Mouse (Mus musculus) stomach, embryonic 15.5 days (tissue): ENCODE data around the gene Sipa1l2. TPM values are rescaled to one million over a fixed set of nuclear protein-coding genes. Genes with fewer than 3 reads are reported as not detected.

Source experiments
- ATAC-seq: fragments of 200-750 bp; cut with Nextera tagmentation; 2 replicates; pipeline ENCODE4 v1.8.0; 2017; ENCODE audit warnings: low read depth, moderate number of reproducible peaks, moderate TSS enrichment; ENCODE audit not compliant: insufficient read depth, low FRiP score
- H3K27ac ChIP-seq: fragments of 300-500 bp; sonication (generic); 2 replicates; pipeline ENCODE4 v1.5.1; 2015; ENCODE audit warnings: mild to moderate bottlenecking, inconsistent platforms
- H3K27me3 ChIP-seq: fragments of 300-500 bp; sonication (generic); replicated peaks from 2 replicates; pipeline ENCODE4 v1.6.1; 2015; ENCODE audit warnings: inconsistent platforms
- H3K36me3 ChIP-seq: fragments of 300-500 bp; sonication (generic); 2 replicates; pipeline ENCODE4 v1.6.1; 2015; ENCODE audit warnings: inconsistent platforms
- H3K4me1 ChIP-seq: fragments of 300-500 bp; sonication (generic); 2 replicates; pipeline ENCODE4 v1.6.1; 2015; ENCODE audit warnings: inconsistent platforms
- H3K4me2 ChIP-seq: fragments of 300-500 bp; sonication (generic); 2 replicates; pipeline ENCODE4 v1.6.1; 2015; ENCODE audit warnings: mild to moderate bottlenecking, inconsistent platforms
- H3K4me3 ChIP-seq: fragments of 300-500 bp; sonication (generic); replicated peaks from 2 replicates; pipeline ENCODE4 v1.5.1; 2015; ENCODE audit warnings: inconsistent platforms
- H3K9ac ChIP-seq: fragments of 300-500 bp; sonication (generic); 2 replicates; pipeline ENCODE4 v1.6.1; 2015; ENCODE audit warnings: inconsistent platforms
- H3K9me3 ChIP-seq: fragments of 300-500 bp; sonication (generic); 2 replicates; pipeline ENCODE4 v1.6.1; 2016; ENCODE audit warnings: inconsistent platforms
- WGBS: fragments of 180-500 bp; shearing (Covaris S2); methylation state at CpG from one replicate; pipeline ENCODE4 v1.1.7; 2015; 5-methylcytosine and 5-hydroxymethylcytosine counted together
- polyA plus RNA-seq: library from polyadenylated mRNA; unstranded; fragments of >200 nt; fragmentation: Nextera tagmentation; extraction: Ambion mirVana; gene quantifications from 2 replicates; pipeline ENCODE4 v1.2.1, GENCODE M21; 2015

Sipa1l2 gene
- polyA plus RNA-seq, 1 experiment from 2014 or later: 8.3 TPM

DNA sequence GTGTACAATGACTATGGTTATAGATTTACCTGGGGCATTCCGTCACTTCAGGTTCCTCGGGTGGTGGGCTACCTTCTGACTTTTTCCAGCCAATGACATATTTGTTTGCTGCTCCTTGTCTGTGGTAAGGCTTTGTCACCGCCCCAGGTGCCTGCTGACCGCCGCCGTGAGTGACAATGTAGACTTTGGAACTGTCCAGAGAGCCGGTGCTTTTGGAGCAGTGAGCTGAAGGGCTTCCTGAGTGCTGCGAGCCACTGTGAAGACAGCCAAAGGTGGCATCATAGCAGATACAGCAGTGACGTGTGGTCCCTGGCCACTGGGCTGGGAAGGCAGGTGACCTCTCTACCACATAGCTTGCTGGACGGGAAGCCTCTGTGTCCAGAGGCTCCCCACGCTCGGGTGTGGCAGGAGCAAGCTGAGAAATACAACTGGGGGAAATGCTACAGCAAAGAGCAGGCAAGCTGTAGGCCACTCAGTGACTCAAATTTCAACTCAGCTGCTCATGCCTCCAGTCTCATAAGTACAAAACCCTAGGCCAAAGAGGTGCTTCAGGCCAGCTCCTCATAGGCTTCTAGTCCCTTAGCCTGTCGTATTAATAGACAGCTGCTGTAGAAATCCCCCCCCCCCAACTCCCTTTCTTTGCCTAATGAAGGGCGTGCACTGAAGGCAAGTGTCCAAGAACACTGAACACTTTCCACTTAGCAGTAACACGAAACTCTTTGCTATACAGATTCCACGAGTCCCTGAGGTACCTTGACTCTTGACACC lies 125.0 kb downstream of the Sipa1l2 start:
- no peaks in the 10 kb centered on the region for H3K36me3 ChIP-seq
- no peak for ATAC-seq
- no peak overlapping the region for H3K9ac ChIP-seq
- no peak overlapping the region for H3K4me3 ChIP-seq
- no peak overlapping the region for H3K27ac ChIP-seq
- WGBS: 78% methylated on average over 16 of the region's 16 CpGs
- H3K4me1 ChIP-seq: 0 out of 2 replicates have a peak, but pooled peaks cover 6% of the 10 kb centered on the region
- no peaks in the 10 kb centered on the region for H3K9me3 ChIP-seq
- no peak overlapping the region for H3K4me2 ChIP-seq
- no peaks in the 10 kb centered on the region for H3K27me3 ChIP-seq

DNA sequence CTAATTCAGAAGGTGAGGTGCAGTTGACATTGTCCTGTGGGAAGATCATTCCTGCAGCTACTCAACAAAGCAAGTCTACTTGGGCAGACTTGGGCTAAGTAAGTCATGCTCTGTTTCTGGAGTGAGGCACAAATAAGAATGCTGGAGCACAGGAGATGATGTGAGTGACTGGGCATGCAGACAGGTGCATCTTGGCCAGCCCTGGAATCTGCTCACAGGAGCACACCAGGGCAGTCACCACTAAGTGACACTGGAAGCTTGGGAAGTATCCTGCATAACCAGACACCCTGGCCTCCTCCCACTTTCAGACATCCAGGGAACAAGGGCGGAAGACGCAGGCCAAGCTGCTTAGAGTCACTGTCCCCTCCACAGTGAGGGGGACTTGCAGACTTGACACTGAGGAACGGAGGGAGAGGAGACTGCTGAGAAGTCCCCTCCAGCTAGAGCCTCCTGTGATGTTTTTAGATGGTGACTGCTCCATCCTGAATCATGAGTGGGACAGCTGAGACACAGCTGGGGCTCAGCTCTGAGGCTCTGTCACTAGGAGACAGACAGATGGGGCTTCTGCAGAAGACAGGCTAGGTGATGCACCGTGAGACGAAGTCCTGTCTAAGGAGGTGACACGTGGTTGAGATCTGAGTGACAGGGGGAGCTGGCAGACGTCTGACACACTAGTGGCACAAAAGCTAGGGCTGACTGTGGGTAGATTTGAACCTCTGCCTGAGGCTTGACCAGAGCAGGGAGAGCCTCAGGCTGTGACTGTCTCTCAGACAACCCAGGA lies 134.1 kb downstream of the Sipa1l2 start:
- Histone ChIP-seq H3K36me3 (no peaks in the 10 kb centered on the region; the same call in 1 of the 2 replicates), H3K4me3 (no peak overlapping the region), H3K27me3 (no peaks in the 10 kb centered on the region), H3K9me3 (no peaks in the 10 kb centered on the region), H3K9ac (no peak overlapping the region), H3K4me1 (no peaks in the 10 kb centered on the region), H3K27ac (no peak overlapping the region), H3K4me2 (no peak overlapping the region)
- WGBS: 81% methylated on average over 7 of the region's 7 CpGs
- no peak for ATAC-seq

DNA sequence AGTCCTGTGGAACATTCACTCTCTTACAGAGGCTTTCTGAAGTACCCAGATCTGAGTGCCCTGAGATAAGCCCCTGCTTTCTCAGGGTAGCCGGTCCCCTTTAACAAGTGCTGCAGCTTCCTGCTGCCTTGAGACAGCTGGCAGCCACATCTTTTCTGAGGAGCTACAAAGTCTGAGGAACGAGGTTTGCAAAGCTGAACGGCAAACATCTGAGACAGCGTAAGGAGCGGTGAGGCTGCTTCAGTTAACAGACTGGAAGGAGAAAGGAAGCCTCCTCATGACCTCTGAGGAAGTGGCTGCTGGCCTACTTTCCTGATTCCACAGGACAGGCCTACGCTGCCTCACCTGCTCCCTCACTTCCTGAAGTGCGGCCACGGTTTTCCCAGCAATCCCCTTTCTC lies 135.5 kb downstream of the Sipa1l2 start:
- H3K9ac ChIP-seq: no peak overlapping the region
- ATAC-seq: no peak
- no peak overlapping the region for H3K27ac ChIP-seq
- H3K9me3 ChIP-seq: no peaks in the 10 kb centered on the region
- no peaks in the 10 kb centered on the region for H3K4me1 ChIP-seq
- H3K4me3 ChIP-seq: no peak overlapping the region
- H3K4me2 ChIP-seq: no peak overlapping the region
- 42% methylated on average over 8 of the region's 8 CpGs for WGBS
- no peaks in the 10 kb centered on the region for H3K27me3 ChIP-seq
- H3K36me3 ChIP-seq: no peaks in the 10 kb centered on the region; the same call in 1 of the 2 replicates

GRCm38 (mm10) chr8:125431321-125431720 lies 138.3 kb downstream of the Sipa1l2 start:
- Histone ChIP-seq H3K9me3 (no peaks in the 10 kb centered on the region), H3K4me2 (no peak overlapping the region), H3K27ac (no peak overlapping the region), H3K36me3 (no peaks in the 10 kb centered on the region; the same call in 1 of the 2 replicates), H3K9ac (no peak overlapping the region), H3K4me3 (no peak overlapping the region), H3K4me1 (no peaks in the 10 kb centered on the region), H3K27me3 (no peaks in the 10 kb centered on the region)
- no peak; the same call in 1 of the 2 replicates for ATAC-seq
- 48% methylated on average over 3 of the region's 3 CpGs for WGBS

- no peak overlapping the region for H3K27ac ChIP-seq
- H3K9ac ChIP-seq: no peak overlapping the region
- H3K4me3 ChIP-seq: no peak overlapping the region
- no peaks in the 10 kb centered on the region for H3K4me1 ChIP-seq
- no peaks in the 10 kb centered on the region for H3K9me3 ChIP-seq
- no peaks in the 10 kb centered on the region; the same call in 1 of the 2 replicates for H3K36me3 ChIP-seq
- H3K4me2 ChIP-seq: no peak overlapping the region
- 89% methylated on average over 5 of the region's 5 CpGs for WGBS
- ATAC-seq: no peak
- H3K27me3 ChIP-seq: no peaks in the 10 kb centered on the region
Measured at GRCm38 (mm10) chr8:125430796-125431195, 138.8 kb downstream of the Sipa1l2 start.

GRCm38 (mm10) chr8:125428979-125429690 lies 140.5 kb downstream of the Sipa1l2 start:
- Histone ChIP-seq H3K36me3 (no peaks in the 10 kb centered on the region; the same call in 1 of the 2 replicates), H3K4me1 (no peaks in the 10 kb centered on the region), H3K4me3 (no peak overlapping the region), H3K9me3 (no peaks in the 10 kb centered on the region), H3K9ac (no peak overlapping the region), H3K27me3 (no peaks in the 10 kb centered on the region), H3K4me2 (no peak overlapping the region), H3K27ac (no peak overlapping the region)
- ATAC-seq: no peak
- WGBS: 76% methylated on average over 8 of the region's 8 CpGs

DNA sequence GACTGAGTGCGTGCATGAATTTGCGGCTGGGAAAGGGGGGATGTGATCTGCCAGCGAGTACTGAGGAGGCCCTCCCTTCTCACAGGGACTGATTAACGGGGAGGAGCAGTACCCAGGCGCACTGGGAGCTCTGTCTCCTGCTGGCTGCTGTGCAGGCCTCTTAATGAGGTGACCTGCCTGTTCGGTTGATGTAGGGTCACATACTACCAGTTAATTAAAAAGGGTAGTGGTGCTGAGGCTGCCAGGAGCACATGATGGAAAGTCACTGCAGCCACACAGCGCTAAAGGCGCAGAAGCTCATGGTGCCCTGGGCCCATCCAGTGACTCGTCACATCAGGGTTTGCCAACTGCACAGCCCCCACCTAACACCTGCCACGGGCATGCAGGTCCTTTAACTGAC lies 145.7 kb downstream of the Sipa1l2 start:
- Histone ChIP-seq H3K36me3 (no peaks in the 10 kb centered on the region), H3K4me1 (no peaks in the 10 kb centered on the region), H3K4me3 (no peak overlapping the region), H3K27ac (no peak overlapping the region), H3K27me3 (no peaks in the 10 kb centered on the region), H3K9ac (no peak overlapping the region), H3K4me2 (no peak overlapping the region), H3K9me3 (no peaks in the 10 kb centered on the region)
- ATAC-seq: no peak
- 63% methylated on average over 10 of the region's 10 CpGs for WGBS

GRCm38 (mm10) chr8:125419202-125419830 lies 150.3 kb downstream of the Sipa1l2 start:
- H3K36me3 ChIP-seq: no peaks in the 10 kb centered on the region
- no peaks in the 10 kb centered on the region for H3K4me1 ChIP-seq
- no peaks in the 10 kb centered on the region for H3K27me3 ChIP-seq
- H3K9me3 ChIP-seq: no peaks in the 10 kb centered on the region
- no peak for ATAC-seq
- no peak overlapping the region for H3K4me3 ChIP-seq
- WGBS: 81% methylated on average over 14 of the region's 14 CpGs
- H3K27ac ChIP-seq: no peak overlapping the region
- no peak overlapping the region for H3K9ac ChIP-seq
- H3K4me2 ChIP-seq: no peak overlapping the region

GRCm38 (mm10) chr8:125416146-125416545 lies 153.5 kb downstream of the Sipa1l2 start:
- H3K27ac ChIP-seq: no peak overlapping the region
- H3K4me1 ChIP-seq: 0 out of 2 replicates have a peak, but pooled peaks cover 7% of the 10 kb centered on the region
- no peaks in the 10 kb centered on the region for H3K36me3 ChIP-seq
- no peak overlapping the region for H3K9ac ChIP-seq
- no peaks in the 10 kb centered on the region for H3K9me3 ChIP-seq
- H3K4me3 ChIP-seq: no peak overlapping the region
- no peaks in the 10 kb centered on the region for H3K27me3 ChIP-seq
- no peak overlapping the region for H3K4me2 ChIP-seq
- ATAC-seq: no peak
- 59% methylated on average over 6 of the region's 6 CpGs for WGBS

DNA sequence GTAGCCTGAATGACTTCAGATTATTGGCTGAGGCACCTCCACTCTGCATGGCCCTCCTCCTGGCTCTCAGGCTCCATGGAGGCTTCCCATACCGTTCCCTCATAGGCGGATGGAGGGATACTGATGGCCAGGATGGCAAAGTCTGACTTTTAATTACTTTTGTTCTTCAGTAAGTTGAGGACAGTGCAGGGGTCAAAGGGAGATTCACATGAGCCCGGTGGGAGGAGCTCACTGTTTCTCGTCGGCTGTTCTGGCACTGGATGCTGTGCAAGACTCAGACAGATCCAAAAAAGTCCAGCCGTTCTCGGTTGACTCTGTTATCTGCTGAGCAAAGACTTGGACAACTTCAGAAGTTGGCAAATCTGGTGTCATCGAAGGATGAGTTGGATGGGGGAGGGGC lies 155.0 kb downstream of the Sipa1l2 start:
- Histone ChIP-seq H3K4me2 (no peak overlapping the region), H3K36me3 (no peaks in the 10 kb centered on the region), H3K9me3 (no peaks in the 10 kb centered on the region), H3K27me3 (no peaks in the 10 kb centered on the region), H3K4me3 (no peak overlapping the region), H3K4me1 (0 out of 2 replicates have a peak, but pooled peaks cover 7% of the 10 kb centered on the region), H3K27ac (no peak overlapping the region), H3K9ac (no peak overlapping the region)
- 81% methylated on average over 8 of the region's 8 CpGs for WGBS
- ATAC-seq: no peak

- H3K4me1 ChIP-seq: 0 out of 2 replicates have a peak, but pooled peaks cover 7% of the 10 kb centered on the region
- H3K27me3 ChIP-seq: no peaks in the 10 kb centered on the region
- no peak overlapping the region for H3K27ac ChIP-seq
- WGBS: 28% methylated on average over 13 of the region's 13 CpGs
- H3K4me3 ChIP-seq: no peak overlapping the region
- no peaks in the 10 kb centered on the region for H3K9me3 ChIP-seq
- H3K4me2 ChIP-seq: no peak overlapping the region
- no peak overlapping the region for H3K9ac ChIP-seq
- no peaks in the 10 kb centered on the region for H3K36me3 ChIP-seq
- ATAC-seq: no peak
Measured at GRCm38 (mm10) chr8:125413001-125413909, 156.4 kb downstream of the Sipa1l2 start.
